Mouse (Mus musculus): ENCODE measurements around the gene Fgf12.
A peak's percentile ranks its signal among the peaks of the same experiment; 100 is the strongest.

Gene Fgf12

DNA sequence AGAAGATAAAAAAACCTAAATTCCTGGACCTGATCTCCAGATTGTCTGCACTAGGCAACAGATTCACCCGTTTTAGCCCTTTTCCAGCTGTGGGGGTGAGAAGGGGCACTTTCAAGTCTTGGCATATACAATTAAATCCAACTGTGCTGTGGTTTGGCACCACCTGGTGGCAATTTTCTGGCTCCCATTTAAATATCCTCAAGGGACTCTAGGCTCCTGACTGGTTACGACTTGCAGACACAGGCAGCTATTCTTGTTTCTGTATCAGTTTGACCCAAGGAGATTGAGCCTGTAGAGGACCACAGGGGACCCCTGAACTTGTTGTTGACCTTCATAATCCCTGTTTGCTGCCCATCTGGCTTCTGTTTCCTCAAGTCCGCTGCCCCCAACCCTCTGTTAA lies 141.9 kb downstream of the Fgf12 start:
- DNase-seq = no peak

DNA sequence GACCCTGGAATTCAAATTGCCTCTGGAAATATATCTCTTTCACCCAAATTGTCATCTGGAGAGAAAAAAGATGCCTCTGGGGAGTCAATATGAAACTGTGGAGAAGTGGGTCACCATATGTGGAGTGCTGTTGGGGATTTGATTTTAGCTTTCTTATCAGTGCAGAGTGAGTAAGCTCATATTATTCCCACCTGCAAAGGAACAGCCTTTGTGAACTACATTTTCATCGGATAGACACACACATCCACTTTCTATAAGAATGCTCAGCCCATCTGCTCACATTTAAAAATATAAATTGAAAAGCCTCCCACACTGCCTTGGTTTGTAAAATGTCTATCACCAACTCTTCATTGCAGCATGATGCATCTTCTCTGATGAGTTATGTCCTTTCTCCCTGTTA lies 149.7 kb downstream of the Fgf12 start:
- DNase-seq = no peak

- no peak for DNase-seq
Measured at GRCm38 (mm10) chr16:28601723-28602122, 151.1 kb downstream of the Fgf12 start.

GRCm38 (mm10) chr16:28596112-28596511 lies 156.8 kb downstream of the Fgf12 start:
- no peak for DNase-seq

GRCm38 (mm10) chr16:28593075-28593915 lies 159.6 kb downstream of the Fgf12 start:
- peak; percentile 53 for DNase-seq

- no peak for DNase-seq
Measured at GRCm38 (mm10) chr16:28592466-28592865, 160.4 kb downstream of the Fgf12 start.

DNA sequence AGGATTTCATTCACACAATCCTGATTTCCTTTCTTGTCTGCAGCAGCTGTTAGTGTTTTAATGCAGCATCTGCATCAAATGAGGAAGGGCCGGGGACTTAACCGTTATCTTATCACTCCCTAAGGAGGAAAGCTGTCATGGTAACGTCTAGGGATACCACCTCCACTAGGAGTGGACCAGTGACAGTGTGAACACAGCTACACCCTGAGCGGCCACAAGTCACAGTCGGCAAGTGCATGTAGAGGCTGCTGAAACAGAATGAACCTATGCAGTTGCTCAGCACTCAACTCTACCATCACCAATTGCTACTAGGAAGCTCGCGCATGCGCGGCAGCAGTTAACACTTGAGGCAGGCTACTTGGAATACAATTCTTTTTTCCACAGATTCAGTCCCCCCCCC lies 161.3 kb downstream of the Fgf12 start:
- DNase-seq = no peak

GRCm38 (mm10) chr16:28572212-28572611 lies 180.7 kb downstream of the Fgf12 start:
- no peak for DNase-seq

GRCm38 (mm10) chr16:28564716-28565217 lies 188.1 kb downstream of the Fgf12 start:
- no peak for DNase-seq

- DNase-seq = peak; percentile 49
Measured at GRCm38 (mm10) chr16:28564075-28564715, 188.7 kb downstream of the Fgf12 start.

- no peak for DNase-seq
Measured at GRCm38 (mm10) chr16:28562847-28563246, 190.0 kb downstream of the Fgf12 start.

DNA sequence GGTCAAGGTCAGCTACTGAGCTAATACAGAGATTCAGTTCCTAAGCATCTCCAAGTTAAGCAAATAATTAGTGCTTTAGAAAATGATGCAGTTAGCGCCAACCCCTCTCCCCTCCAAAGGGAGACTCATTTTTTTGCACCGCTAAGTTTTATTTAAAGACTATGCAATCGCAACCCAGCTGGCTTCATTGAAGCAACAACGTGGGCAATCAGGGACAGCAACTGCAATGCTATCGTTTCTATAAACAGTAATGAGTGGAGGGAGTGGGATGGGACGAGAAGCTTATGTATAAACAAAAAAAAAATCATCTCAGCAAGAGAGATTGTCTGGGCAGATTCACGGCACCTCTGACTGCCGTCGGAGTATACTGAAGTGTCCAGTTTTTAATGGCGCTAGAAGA lies 197.6 kb downstream of the Fgf12 start:
- DNase-seq = no peak

GRCm38 (mm10) chr16:28539423-28539822 lies 213.4 kb downstream of the Fgf12 start:
- DNase-seq = no peak

DNA sequence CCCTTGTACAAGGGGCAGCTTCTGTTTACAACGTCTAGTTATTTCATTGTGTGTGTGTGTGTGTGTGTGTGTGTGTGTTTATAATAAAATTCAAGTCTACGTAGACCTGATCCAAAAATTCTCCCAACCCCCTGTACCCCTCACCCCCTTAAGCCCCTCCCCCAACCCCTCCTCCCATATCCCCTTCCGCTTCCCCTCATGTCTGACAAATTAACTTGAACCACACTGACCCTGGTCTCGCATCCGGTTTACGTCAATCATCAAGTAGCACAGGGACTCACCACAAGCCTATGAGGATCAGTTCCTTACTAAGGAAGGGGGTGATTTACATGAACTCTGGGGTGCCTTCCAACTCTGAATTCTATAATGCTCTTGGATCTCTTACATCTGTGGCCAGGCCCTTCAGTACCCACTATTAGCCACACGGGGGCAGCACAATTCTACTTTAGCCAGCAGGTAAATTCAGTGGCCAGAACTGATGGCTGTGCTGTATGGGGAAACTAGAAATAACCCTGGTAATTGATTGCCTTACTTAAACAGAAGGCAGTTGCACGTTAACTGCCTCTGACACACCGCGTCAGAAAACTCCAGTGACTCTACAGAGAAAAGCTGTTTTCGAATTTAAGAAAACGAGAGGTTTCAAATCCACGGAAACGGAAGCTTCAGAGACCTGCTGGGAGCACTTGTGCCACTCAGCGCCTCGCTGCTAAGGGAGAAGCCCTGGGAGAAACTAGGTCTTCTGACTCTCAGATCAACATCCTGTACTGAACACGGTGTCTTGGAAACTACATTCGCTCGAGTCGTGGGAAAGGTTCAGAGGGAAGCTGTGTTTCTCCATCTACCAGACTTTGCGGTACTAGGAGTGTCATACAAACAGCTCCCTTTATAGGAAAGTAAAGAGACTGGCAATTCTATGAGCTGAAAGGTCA lies 235.0 kb downstream of the Fgf12 start:
- DNase-seq = peak; percentile 62

GRCm38 (mm10) chr16:28512446-28512845 lies 240.4 kb downstream of the Fgf12 start:
- no peak for DNase-seq

GRCm38 (mm10) chr16:28511413-28511812 lies 241.5 kb downstream of the Fgf12 start:
- no peak for DNase-seq

DNA sequence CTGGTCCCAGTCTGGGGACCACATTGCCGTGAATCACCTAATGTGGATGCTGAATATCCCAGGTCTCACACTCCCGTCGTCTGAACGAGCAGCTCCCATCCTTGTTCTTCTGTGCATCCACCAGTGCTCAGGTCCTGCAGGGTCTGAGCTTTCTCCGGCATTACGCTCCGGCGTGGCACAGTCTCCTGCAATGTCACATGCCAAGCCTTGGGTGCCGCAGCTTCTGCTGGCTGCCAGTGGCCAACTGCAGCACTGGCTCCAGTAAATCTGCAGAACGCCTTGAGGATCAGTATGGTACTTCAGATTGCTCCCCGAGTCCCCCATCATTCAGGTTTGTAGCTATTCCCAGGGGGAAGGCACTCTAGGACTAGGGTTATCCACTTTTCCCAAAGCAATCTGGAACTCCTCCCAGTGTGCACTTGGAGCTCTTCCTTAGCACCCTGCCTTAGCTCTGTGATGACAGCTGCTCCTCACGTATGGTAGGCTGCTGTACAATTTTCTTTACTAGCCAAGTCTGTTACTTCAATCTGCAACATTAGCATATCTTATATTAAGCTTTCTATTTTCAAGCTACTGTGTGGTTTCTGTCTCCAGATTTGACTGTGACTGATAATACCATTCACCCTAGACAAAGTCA lies 254.8 kb downstream of the Fgf12 start:
- DNase-seq = no peak

- no peak for DNase-seq
Measured at GRCm38 (mm10) chr16:28491711-28492110, 261.2 kb downstream of the Fgf12 start.

DNA sequence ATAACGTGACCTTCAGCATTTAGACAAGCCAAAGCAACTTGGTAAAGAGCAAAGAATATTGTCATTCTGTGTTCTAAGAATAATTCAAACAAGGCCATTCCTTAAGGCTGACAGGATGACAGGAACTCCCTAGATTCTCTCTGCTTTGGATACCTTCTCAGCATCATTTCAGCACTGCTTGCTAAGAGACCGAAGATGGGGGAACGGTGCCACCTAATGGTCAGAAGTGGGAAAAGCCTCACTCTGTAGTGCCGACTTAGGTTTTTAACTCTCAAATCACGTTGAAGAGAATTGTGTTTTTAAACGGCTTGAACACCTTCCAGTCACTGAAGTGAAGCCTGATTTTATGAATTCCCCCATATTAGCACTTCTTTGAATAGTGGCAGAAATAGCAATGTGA lies 262.4 kb downstream of the Fgf12 start:
- DNase-seq = peak; percentile 34

GRCm38 (mm10) chr16:28484920-28485319 lies 267.9 kb downstream of the Fgf12 start:
- no peak for DNase-seq

GRCm38 (mm10) chr16:28479022-28479421 lies 273.8 kb downstream of the Fgf12 start:
- DNase-seq = no peak

DNA sequence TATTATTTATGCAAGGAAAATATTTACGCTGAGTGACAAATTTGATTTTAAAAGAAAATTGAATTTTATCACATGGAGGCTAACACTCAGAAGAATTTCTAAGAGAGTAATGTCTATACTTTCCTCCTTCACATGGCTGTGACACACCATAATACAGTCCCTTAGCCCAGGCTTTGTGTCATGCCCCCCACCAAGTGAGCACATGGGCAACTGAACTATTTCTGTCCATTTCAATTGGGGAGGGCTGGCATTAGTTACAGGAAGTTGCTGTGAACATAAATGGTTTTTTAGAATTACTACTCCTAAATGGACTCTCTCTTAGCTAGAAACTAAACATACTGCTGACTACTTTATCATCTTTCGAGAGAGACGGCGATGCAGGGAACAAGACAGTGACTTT lies 276.2 kb downstream of the Fgf12 start:
- no peak for DNase-seq

DNA sequence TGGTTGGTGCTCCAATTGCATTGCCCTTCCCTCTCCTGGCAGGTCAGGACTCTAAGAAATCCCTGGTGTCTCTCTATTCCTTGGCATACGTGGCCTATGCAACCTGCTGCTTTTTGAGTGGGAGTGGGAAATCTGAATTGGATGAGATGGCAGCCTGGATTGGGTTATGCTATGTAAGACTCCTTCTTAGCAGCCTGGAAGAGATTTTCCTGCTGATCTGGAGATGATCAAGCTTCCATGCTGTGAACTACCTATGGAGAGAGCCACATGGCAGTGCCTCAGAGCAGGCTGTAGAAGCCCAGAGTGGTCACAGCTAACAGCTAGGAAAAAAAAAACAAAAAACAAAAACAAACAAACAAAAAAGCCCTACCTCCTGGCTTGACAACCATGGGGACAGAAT lies 277.3 kb downstream of the Fgf12 start:
- no peak for DNase-seq

All from liver (tissue).